Mouse (Mus musculus): Measurements from ENCODE around the gene Slc1a5. TPM values are rescaled to one million over a fixed set of nuclear protein-coding genes. Genes with fewer than 3 reads are reported as not detected.
A peak's percentile ranks its signal among the peaks of the same experiment; 100 is the strongest.

Slc1a5 gene
- polyA plus RNA-seq, 1 experiment from 2014 or later = 48.6 TPM

- H3K27me3 ChIP-seq (ENCODE audit: control insufficient read depth, insufficient read depth, low read length) = no peaks in the 10 kb centered on the region
- no peak overlapping the region for H3K27ac ChIP-seq (replicated peaks)
- TF ChIP-seq CTCF (IDR thresholded peaks at IDR 0.05; ENCODE audit: low read depth) = no peak
- no peak for TF ChIP-seq EP300 (optimal IDR thresholded peaks at IDR 0.05)
- no peak overlapping the region for H3K4me2 ChIP-seq (replicated peaks; ENCODE audit: low read depth)
- H3K4me3 ChIP-seq (ENCODE audit: low read depth, low read length) = no peak overlapping the region
- H3K9ac ChIP-seq (ENCODE audit: low read length) = no peak overlapping the region
- ATAC-seq (ENCODE audit: low FRiP score, low TSS enrichment) = no peak
- no peaks in the 10 kb centered on the region for H3K9me3 ChIP-seq (ENCODE audit: control insufficient read depth, low read length)
- H3K4me1 ChIP-seq (replicated peaks; ENCODE audit: control insufficient read depth, insufficient read depth) = peaks cover 1% of the 10 kb centered on the region; the same call in 1 of the 2 replicates
- no peak for DNase-seq (ENCODE audit: low spot score)
- H3K36me3 ChIP-seq (ENCODE audit: control insufficient read depth, insufficient read depth, low read length) = peaks cover 23% of the 10 kb centered on the region
- 66% methylated on average over 5 of the region's 5 CpGs for WGBS
Measured at GRCm38 (mm10) chr7:16823734-16824133, 42.6 kb downstream of the Slc1a5 start.

- Histone ChIP-seq H3K9ac (ENCODE audit: low read length) (no peak overlapping the region), H3K4me1 (replicated peaks; ENCODE audit: control insufficient read depth, insufficient read depth) (no peaks in the 10 kb centered on the region; the same call in 1 of the 2 replicates), H3K27ac (replicated peaks) (no peak overlapping the region), H3K36me3 (ENCODE audit: control insufficient read depth, insufficient read depth, low read length) (peaks cover 42% of the 10 kb centered on the region), H3K9me3 (ENCODE audit: control insufficient read depth, low read length) (no peaks in the 10 kb centered on the region), H3K27me3 (ENCODE audit: control insufficient read depth, insufficient read depth, low read length) (no peaks in the 10 kb centered on the region), H3K4me2 (replicated peaks; ENCODE audit: low read depth) (no peak overlapping the region), H3K4me3 (ENCODE audit: low read depth, low read length) (no peak overlapping the region)
- 80% methylated on average over 10 of the region's 10 CpGs for WGBS
- no peak for ATAC-seq (ENCODE audit: low FRiP score, low TSS enrichment)
- TF ChIP-seq CTCF (IDR thresholded peaks at IDR 0.05; ENCODE audit: low read depth) (peak; percentile 68), EP300 (optimal IDR thresholded peaks at IDR 0.05) (no peak)
- DNase-seq (ENCODE audit: low spot score) = no peak
Measured at GRCm38 (mm10) chr7:16825785-16826184, 44.6 kb downstream of the Slc1a5 start.

- H3K4me3 ChIP-seq (ENCODE audit: low read depth, low read length) = no peak overlapping the region
- no peaks in the 10 kb centered on the region for H3K9me3 ChIP-seq (ENCODE audit: control insufficient read depth, low read length)
- peaks cover 47% of the 10 kb centered on the region for H3K36me3 ChIP-seq (ENCODE audit: control insufficient read depth, insufficient read depth, low read length)
- no peaks in the 10 kb centered on the region for H3K27me3 ChIP-seq (ENCODE audit: control insufficient read depth, insufficient read depth, low read length)
- no peak for ATAC-seq (ENCODE audit: low FRiP score, low TSS enrichment)
- no peak for DNase-seq (ENCODE audit: low spot score)
- TF ChIP-seq EP300 (optimal IDR thresholded peaks at IDR 0.05) (no peak), CTCF (IDR thresholded peaks at IDR 0.05; ENCODE audit: low read depth) (no peak)
- no peak overlapping the region for H3K4me2 ChIP-seq (replicated peaks; ENCODE audit: low read depth)
- H3K9ac ChIP-seq (ENCODE audit: low read length) = no peak overlapping the region
- 65% methylated on average over 5 of the region's 5 CpGs for WGBS
- no peaks in the 10 kb centered on the region for H3K4me1 ChIP-seq (replicated peaks; ENCODE audit: control insufficient read depth, insufficient read depth)
- H3K27ac ChIP-seq (replicated peaks) = no peak overlapping the region
Measured at GRCm38 (mm10) chr7:16826571-16826970, 45.4 kb downstream of the Slc1a5 start.

GRCm38 (mm10) chr7:16827274-16827673, 46.1 kb downstream of the Slc1a5 start:
- Histone ChIP-seq H3K9ac (ENCODE audit: low read length) (no peak overlapping the region), H3K4me2 (replicated peaks; ENCODE audit: low read depth) (no peak overlapping the region), H3K27me3 (ENCODE audit: control insufficient read depth, insufficient read depth, low read length) (no peaks in the 10 kb centered on the region), H3K36me3 (ENCODE audit: control insufficient read depth, insufficient read depth, low read length) (peaks cover 53% of the 10 kb centered on the region), H3K4me3 (ENCODE audit: low read depth, low read length) (no peak overlapping the region), H3K27ac (replicated peaks) (no peak overlapping the region), H3K4me1 (replicated peaks; ENCODE audit: control insufficient read depth, insufficient read depth) (no peaks in the 10 kb centered on the region), H3K9me3 (ENCODE audit: control insufficient read depth, low read length) (no peaks in the 10 kb centered on the region)
- TF ChIP-seq CTCF (IDR thresholded peaks at IDR 0.05; ENCODE audit: low read depth) = no peak
- TF ChIP-seq EP300 (optimal IDR thresholded peaks at IDR 0.05) = no peak
- WGBS = 70% methylated on average over 4 of the region's 4 CpGs
- no peak for ATAC-seq (ENCODE audit: low FRiP score, low TSS enrichment)
- DNase-seq (ENCODE audit: low spot score) = no peak

GRCm38 (mm10) chr7:16830449-16830848, 49.3 kb downstream of the Slc1a5 start:
- Histone ChIP-seq H3K27me3 (ENCODE audit: control insufficient read depth, insufficient read depth, low read length) (no peaks in the 10 kb centered on the region), H3K9me3 (ENCODE audit: control insufficient read depth, low read length) (no peaks in the 10 kb centered on the region), H3K27ac (replicated peaks) (no peak overlapping the region), H3K9ac (ENCODE audit: low read length) (no peak overlapping the region), H3K4me1 (replicated peaks; ENCODE audit: control insufficient read depth, insufficient read depth) (no peaks in the 10 kb centered on the region), H3K4me3 (ENCODE audit: low read depth, low read length) (no peak overlapping the region), H3K36me3 (ENCODE audit: control insufficient read depth, insufficient read depth, low read length) (peaks cover 61% of the 10 kb centered on the region), H3K4me2 (replicated peaks; ENCODE audit: low read depth) (no peak overlapping the region)
- ATAC-seq (ENCODE audit: low FRiP score, low TSS enrichment) (no peak), DNase-seq (ENCODE audit: low spot score) (no peak)
- no peak for TF ChIP-seq CTCF (IDR thresholded peaks at IDR 0.05; ENCODE audit: low read depth)
- TF ChIP-seq EP300 (optimal IDR thresholded peaks at IDR 0.05) = no peak
- WGBS = 81% methylated on average over 9 of the region's 9 CpGs

GRCm38 (mm10) chr7:16837916-16838803, 57.0 kb downstream of the Slc1a5 start:
- no peaks in the 10 kb centered on the region for H3K27me3 ChIP-seq (ENCODE audit: control insufficient read depth, insufficient read depth, low read length)
- DNase-seq (ENCODE audit: low spot score) (no peak), ATAC-seq (ENCODE audit: low FRiP score, low TSS enrichment) (no peak)
- no peaks in the 10 kb centered on the region for H3K4me1 ChIP-seq (replicated peaks; ENCODE audit: control insufficient read depth, insufficient read depth)
- H3K36me3 ChIP-seq (ENCODE audit: control insufficient read depth, insufficient read depth, low read length) = peaks cover 34% of the 10 kb centered on the region
- H3K4me2 ChIP-seq (replicated peaks; ENCODE audit: low read depth) = no peak overlapping the region
- 93% methylated on average over 18 of the region's 18 CpGs for WGBS
- H3K9me3 ChIP-seq (ENCODE audit: control insufficient read depth, low read length) = no peaks in the 10 kb centered on the region
- no peak overlapping the region for H3K27ac ChIP-seq (replicated peaks)
- no peak overlapping the region for H3K9ac ChIP-seq (ENCODE audit: low read length)
- no peak overlapping the region for H3K4me3 ChIP-seq (ENCODE audit: low read depth, low read length)
- TF ChIP-seq CTCF (IDR thresholded peaks at IDR 0.05; ENCODE audit: low read depth) (no peak), EP300 (optimal IDR thresholded peaks at IDR 0.05) (no peak)
